Comparison of ENCODE assay signal across 8 mouse cellular contexts in genomic region chr1:36303381-36304320, GRCm38 (mm10). TPM values are rescaled to one million over a fixed set of nuclear protein-coding genes. Genes with fewer than 3 reads are reported as not detected.
DNase-seq lines count a peak whose midpoint lies in the region; ATAC-seq and TF ChIP-seq lines count a peak whose summit lies in the region.

No protein-coding gene starts in this region.

- ATAC-seq in forebrain, embryonic 11.5 days (replicated peaks; ENCODE audit: low FRiP score): peak; percentile 36
- peak; percentile 71 for ATAC-seq in heart, embryonic 14.5 days (ENCODE audit: insufficient number of reproducible peaks, insufficient read depth, low FRiP score, low read depth)
- no peak for ATAC-seq in liver, embryonic 12.5 days
- peak; percentile 37 for ATAC-seq in neural tube, embryonic 15.5 days (ENCODE audit: low FRiP score)

- H3K4me3 ChIP-seq in spleen, adult 2 months (ENCODE audit: extremely low read depth, insufficient read depth, insufficient read length): peak overlapping the region; percentile 34; the same call in 1 of the 2 replicates
- H3K4me3 ChIP-seq in forebrain, embryonic 11.5 days (ENCODE audit: low read depth, low read length): peak overlapping the region; percentile 24
- peak overlapping the region; percentile 29 to 35 for H3K4me3 ChIP-seq in heart, embryonic 14.5 days (ENCODE audit: control insufficient read depth in 1 of 2, insufficient read depth in 1 of 2, low read depth in 1 of 2, low read length in 2 of 2)
- peak overlapping the region; percentile 22 for H3K4me3 ChIP-seq in liver, embryonic 12.5 days
- peak overlapping the region; percentile 42 for H3K4me3 ChIP-seq in neural tube, embryonic 15.5 days (replicated peaks)

- H3K4me2 ChIP-seq in forebrain, embryonic 11.5 days (ENCODE audit: low read depth, low read length, severe bottlenecking): peak overlapping the region; percentile 57
- H3K4me2 ChIP-seq in heart, embryonic 14.5 days (ENCODE audit: low read length): peak overlapping the region; percentile 69
- peak overlapping the region; percentile 61 for H3K4me2 ChIP-seq in liver, embryonic 12.5 days
- H3K4me2 ChIP-seq in neural tube, embryonic 15.5 days: peak overlapping the region; percentile 90

- no peaks in the 10 kb centered on the region for H3K9me3 ChIP-seq in forebrain, embryonic 11.5 days (ENCODE audit: control insufficient read depth, low read length)
- H3K9me3 ChIP-seq in heart, embryonic 14.5 days (ENCODE audit: control insufficient read depth, low read length): no peaks in the 10 kb centered on the region
- no peaks in the 10 kb centered on the region for H3K9me3 ChIP-seq in liver, embryonic 12.5 days (replicated peaks)
- H3K9me3 ChIP-seq in neural tube, embryonic 15.5 days (replicated peaks): no peaks in the 10 kb centered on the region

- TF ChIP-seq CTCF in spleen, adult 2 months (IDR thresholded peaks at IDR 0.05; ENCODE audit: extremely low read depth, insufficient read depth, insufficient read length, insufficient replicate concordance): no peak

- TF ChIP-seq POLR2A in spleen, adult 2 months (IDR thresholded peaks at IDR 0.05; ENCODE audit: low read depth, low read length): no peak

- H3K4me1 ChIP-seq in spleen, adult 2 months (ENCODE audit: control insufficient read depth, insufficient read depth, insufficient read length): peaks cover 5% of the 10 kb centered on the region
- peaks cover 3% of the 10 kb centered on the region; the same call in 1 of the 2 replicates for H3K4me1 ChIP-seq in forebrain, embryonic 11.5 days (replicated peaks; ENCODE audit: control insufficient read depth, insufficient read depth, low read length)
- H3K4me1 ChIP-seq in heart, embryonic 14.5 days (ENCODE audit: control insufficient read depth in 2 of 2, insufficient read depth in 2 of 2, low read length in 2 of 2): peaks cover 20 to 35% of the 10 kb centered on the region in 2 experiments
- peaks cover 16% of the 10 kb centered on the region for H3K4me1 ChIP-seq in liver, embryonic 12.5 days
- peaks cover 14% of the 10 kb centered on the region for H3K4me1 ChIP-seq in neural tube, embryonic 15.5 days

- 0 out of 2 replicates have a peak, but pooled peaks cover 3% of the 10 kb centered on the region for H3K27me3 ChIP-seq in spleen, adult 2 months (ENCODE audit: control insufficient read depth, insufficient read depth, low read length)
- H3K27me3 ChIP-seq in forebrain, embryonic 11.5 days (ENCODE audit: control insufficient read depth, insufficient read depth, low read length): peaks cover 7% of the 10 kb centered on the region; the same call in 1 of the 2 replicates
- H3K27me3 ChIP-seq in heart, embryonic 14.5 days (ENCODE audit: control insufficient read depth, insufficient read depth, low read length): peaks cover 12% of the 10 kb centered on the region; the same call in 1 of the 2 replicates
- H3K27me3 ChIP-seq in liver, embryonic 12.5 days (replicated peaks): peaks cover 83% of the 10 kb centered on the region
- H3K27me3 ChIP-seq in neural tube, embryonic 15.5 days (replicated peaks): 0 out of 2 replicates have a peak, but pooled peaks cover 4% of the 10 kb centered on the region

- H3K36me3 ChIP-seq in spleen, adult 2 months (ENCODE audit: control insufficient read depth, insufficient read depth, low read length): no peaks in the 10 kb centered on the region
- H3K36me3 ChIP-seq in forebrain, embryonic 11.5 days (ENCODE audit: control insufficient read depth, insufficient read depth, low read length): no peaks in the 10 kb centered on the region
- H3K36me3 ChIP-seq in heart, embryonic 14.5 days (ENCODE audit: control insufficient read depth, insufficient read depth, low read length): no peaks in the 10 kb centered on the region
- H3K36me3 ChIP-seq in liver, embryonic 12.5 days: no peaks in the 10 kb centered on the region
- no peaks in the 10 kb centered on the region for H3K36me3 ChIP-seq in neural tube, embryonic 15.5 days

- no peak overlapping the region for H3K27ac ChIP-seq in spleen, adult 2 months (ENCODE audit: insufficient read depth, low read length)
- no peak overlapping the region for H3K27ac ChIP-seq in forebrain, embryonic 11.5 days (ENCODE audit: low read depth, low read length)
- H3K27ac ChIP-seq in heart, embryonic 14.5 days (replicated peaks in 1 of 2; ENCODE audit: control insufficient read depth in 1 of 2, insufficient read depth in 1 of 2, low read depth in 2 of 2, low read length in 2 of 2): peak overlapping the region; percentile 69 to 80
- no peak overlapping the region for H3K27ac ChIP-seq in liver, embryonic 12.5 days
- H3K27ac ChIP-seq in neural tube, embryonic 15.5 days (replicated peaks): peak overlapping the region; percentile 71

- H3K9ac ChIP-seq in forebrain, embryonic 11.5 days (ENCODE audit: low read length): 0 out of 2 replicates have a peak overlapping the region, but pooled peaks have one; percentile 14
- peak overlapping the region; percentile 71 for H3K9ac ChIP-seq in heart, embryonic 14.5 days (ENCODE audit: low read length)
- no peak overlapping the region for H3K9ac ChIP-seq in liver, embryonic 12.5 days
- H3K9ac ChIP-seq in neural tube, embryonic 15.5 days (replicated peaks): peak overlapping the region; percentile 53

- 10% methylated on average over 30 of the region's 30 CpGs for WGBS in spleen, adult 2 months
- whole genome bisulfite sequencing in forebrain, embryonic 11.5 days: 9% methylated on average over 30 of the region's 30 CpGs
- 8% methylated on average over 30 of the region's 30 CpGs for WGBS in heart, embryonic 14.5 days
- WGBS in liver, embryonic 12.5 days (ENCODE audit: insufficient replicate concordance): 9% methylated on average over 30 of the region's 30 CpGs
- WGBS in neural tube, embryonic 15.5 days: 9% methylated on average over 30 of the region's 30 CpGs

- peak in 1 of 2 experiments; percentile 31 for DNase-seq in spleen, adult 2 months (ENCODE audit: low read depth in 1 of 2, low spot score in 2 of 2)
- no peak for DNase-seq in spleen, postnatal 36 days (ENCODE audit: low spot score in 2 of 2)
- no peak for DNase-seq in forebrain, embryonic 11.5 days (ENCODE audit: low spot score)
- peak; percentile 71 for DNase-seq in kidney, postnatal 10 days
- DNase-seq in urinary bladder, adult 18-20 months (ENCODE audit: low spot score in 2 of 2): peak; percentile 38 to 81

RNA-seq across cellular contexts. Expression of gene Arid5a, which starts 3.9 kb away (rescaled TPM):
- 29.6 and 39.6 TPM in 2 replicates for polyA plus RNA-seq in spleen, adult 2 months (2012; rRNA removed)
- 2.5 and 3.3 TPM in 2 replicates for polyA plus RNA-seq in forebrain, embryonic 11.5 days (2014; fragmentation: Nextera tagmentation; extraction: Ambion mirVana)
- polyA plus RNA-seq in heart, embryonic 14.5 days (2014; fragmentation: Nextera tagmentation; extraction: Ambion mirVana): 10.3 and 12.5 TPM in 2 replicates
- polyA plus RNA-seq in liver, embryonic 12.5 days (2016; fragmentation: Nextera tagmentation; extraction: Ambion mirVana): 2.3 and 3.4 TPM in 2 replicates
- polyA plus RNA-seq in neural tube, embryonic 15.5 days (2015; fragmentation: Nextera tagmentation; extraction: Ambion mirVana): 3.7 and 9.8 TPM in 2 replicates

RNA-seq across cellular contexts. Expression of gene Neurl3, which starts 29.2 kb away (rescaled TPM):
- 66.0 and 80.9 TPM in 2 replicates for polyA plus RNA-seq in spleen, adult 2 months (2012; rRNA removed)
- 0.16 and 0.47 TPM in 2 replicates for polyA plus RNA-seq in forebrain, embryonic 11.5 days (2014; fragmentation: Nextera tagmentation; extraction: Ambion mirVana)
- polyA plus RNA-seq in heart, embryonic 14.5 days (2014; fragmentation: Nextera tagmentation; extraction: Ambion mirVana): 4.6 and 5.2 TPM in 2 replicates
- 3.4 and 3.7 TPM in 2 replicates for polyA plus RNA-seq in liver, embryonic 12.5 days (2016; fragmentation: Nextera tagmentation; extraction: Ambion mirVana)
- polyA plus RNA-seq in neural tube, embryonic 15.5 days (2015; fragmentation: Nextera tagmentation; extraction: Ambion mirVana): 2.2 and 3.2 TPM in 2 replicates

RNA-seq across cellular contexts. Expression of gene Uggt1, which starts 59.1 kb away (rescaled TPM):
- polyA plus RNA-seq in spleen, adult 2 months (2012; rRNA removed): 13.5 and 15.9 TPM in 2 replicates
- 72.8 and 79.8 TPM in 2 replicates for polyA plus RNA-seq in forebrain, embryonic 11.5 days (2014; fragmentation: Nextera tagmentation; extraction: Ambion mirVana)
- 50.1 and 50.5 TPM in 2 replicates for polyA plus RNA-seq in heart, embryonic 14.5 days (2014; fragmentation: Nextera tagmentation; extraction: Ambion mirVana)
- 28.5 and 29.0 TPM in 2 replicates for polyA plus RNA-seq in liver, embryonic 12.5 days (2016; fragmentation: Nextera tagmentation; extraction: Ambion mirVana)
- polyA plus RNA-seq in neural tube, embryonic 15.5 days (2015; fragmentation: Nextera tagmentation; extraction: Ambion mirVana): 43.9 and 46.0 TPM in 2 replicates

Comparison
In these comparisons a context has a peak if more than half of its experiments do, and no peak if none do; other contexts are left out.
1. DNase-seq: peak in kidney, postnatal 10 days (single experiment) and urinary bladder, adult 18-20 months (2 of 2); none in spleen, postnatal 36 days (0 of 2) and forebrain, embryonic 11.5 days (single experiment).
2. H3K27ac ChIP-seq: peak in heart, embryonic 14.5 days (2 of 2) and neural tube, embryonic 15.5 days (single experiment); none in spleen, adult 2 months (single experiment), forebrain, embryonic 11.5 days (single experiment) and liver, embryonic 12.5 days (single experiment).
3. RNA of gene Neurl3, which starts 29.2 kb away (polyA plus RNA-seq): 66.0 to 80.9 TPM in spleen, adult 2 months; 4.6 to 5.2 TPM in heart, embryonic 14.5 days, 3.4 to 3.7 TPM in liver, embryonic 12.5 days, 2.2 to 3.2 TPM in neural tube, embryonic 15.5 days and 0.16 to 0.47 TPM in forebrain, embryonic 11.5 days; every median in the first group is over 10 times any median in the second.
4. Peak in every context shown above with its lines, with median percentiles within 50 percentile points of each other: H3K4me3 ChIP-seq and H3K4me2 ChIP-seq.